Comparison of ENCODE assay signal across 22 mouse cellular contexts in genomic region chr14:22587285-22587957, GRCm38 (mm10).
DNase-seq lines count a peak whose midpoint lies in the region; ATAC-seq and TF ChIP-seq lines count a peak whose summit lies in the region.
"Had no signal": no experiment of that assay in that cellular context is flagged by ENCODE, and none has a peak within 500 bp of the region (broad histone marks: within the 10 kb centered on the region; RNA-seq: fewer than 3 reads in every experiment).

No protein-coding gene starts in this region.

- H3K4me1 ChIP-seq in liver, adult 2 months (ENCODE audit: control insufficient read depth, insufficient read depth, low read length): peaks cover 7% of the 10 kb centered on the region; the same call in 1 of the 2 replicates
- H3K4me1 ChIP-seq in liver, embryonic 11.5 days (replicated peaks; ENCODE audit: control insufficient read depth, insufficient read depth, low read length): no peaks in the 10 kb centered on the region
- H3K4me1 ChIP-seq in embryonic fibroblast, embryonic 13.5 days (ENCODE audit: control insufficient read depth, insufficient read depth, low read length): peaks cover 7% of the 10 kb centered on the region
- 0 out of 2 replicates have a peak, but pooled peaks cover 10% of the 10 kb centered on the region for H3K4me1 ChIP-seq in liver, postnatal 0 days (ENCODE audit: insufficient read depth)
- 0 out of 2 replicates have a peak, but pooled peaks cover 3% of the 10 kb centered on the region for H3K4me1 ChIP-seq in forebrain, embryonic 13.5 days
- H3K4me1 ChIP-seq: hindbrain, embryonic 15.5 days; neural tube, embryonic 12.5 days had no signal

- H3K79me2 ChIP-seq in liver, adult 2 months (ENCODE audit: control insufficient read depth, insufficient read depth, low read length): no peaks in the 10 kb centered on the region
- no peaks in the 10 kb centered on the region for H3K79me2 ChIP-seq in C2C12 (ENCODE audit: control insufficient read depth, insufficient read depth)

- no peak for ATAC-seq in liver, embryonic 11.5 days (replicated peaks; ENCODE audit: low FRiP score)
- ATAC-seq in liver, postnatal 0 days: peak; percentile 78
- no peak for ATAC-seq in forebrain, embryonic 13.5 days
- ATAC-seq: intestine, embryonic 16.5 days had no signal

- H3K27ac ChIP-seq in liver, adult 2 months (replicated peaks; ENCODE audit: insufficient read depth, low read depth, low read length): no peak overlapping the region
- H3K27ac ChIP-seq in liver, embryonic 11.5 days (ENCODE audit: low read depth, low read length): no peak overlapping the region
- H3K27ac ChIP-seq in embryonic fibroblast, embryonic 13.5 days (ENCODE audit: insufficient read depth, low read length): peak overlapping the region; percentile 97
- no peak overlapping the region for H3K27ac ChIP-seq in liver, postnatal 0 days (ENCODE audit: low read depth)
- no peak overlapping the region for H3K27ac ChIP-seq in forebrain, embryonic 13.5 days
- H3K27ac ChIP-seq: forebrain, embryonic 10.5 days; hindbrain, embryonic 15.5 days; neural tube, embryonic 12.5 days had no signal

- TF ChIP-seq EP300 in liver, postnatal 0 days (IDR thresholded peaks at IDR 0.05; ENCODE audit: low read depth): no peak

- H3K27me3 ChIP-seq in liver, adult 2 months (ENCODE audit: control insufficient read depth, insufficient read depth, low read length): no peaks in the 10 kb centered on the region
- H3K27me3 ChIP-seq in liver, embryonic 11.5 days (replicated peaks; ENCODE audit: control insufficient read depth, insufficient read depth, low read length): no peaks in the 10 kb centered on the region
- H3K27me3 ChIP-seq in C2C12 (ENCODE audit: control insufficient read depth, insufficient read depth, insufficient read length): no peaks in the 10 kb centered on the region
- no peaks in the 10 kb centered on the region for H3K27me3 ChIP-seq in liver, postnatal 0 days (ENCODE audit: insufficient read depth, low read length)
- H3K27me3 ChIP-seq in forebrain, embryonic 13.5 days: peaks cover 33% of the 10 kb centered on the region
- H3K27me3 ChIP-seq: neural tube, embryonic 12.5 days had no signal

- intact Hi-C loops in left cerebral cortex, postnatal 10 days (cut with DNase I): no loop called here

- peak; percentile 29 for DNase-seq in liver, adult 2 months (ENCODE audit: extremely low read depth, low read depth, low spot score)
- DNase-seq in liver, embryonic 11.5 days (ENCODE audit: low spot score): no peak
- no peak for DNase-seq in liver, postnatal 0 days
- no peak for DNase-seq in kidney, adult 9 months
- no peak for DNase-seq in left cerebral cortex, postnatal 10 days (ENCODE audit: extremely low spot score in 1 of 2, low spot score in 2 of 2)
- DNase-seq: adrenal gland, adult 8-10 months; B cell, adult 2 months; cerebellum, adult 2 months; gastrocnemius, postnatal 25 days; heart, postnatal 10 days; left cerebral cortex, postnatal 4 days; lung, embryonic 14.5 days; thymus, postnatal 4 days had no signal

- H3K9ac ChIP-seq in liver, adult 2 months (ENCODE audit: low read depth, low read length): no peak overlapping the region
- H3K9ac ChIP-seq in liver, embryonic 11.5 days (ENCODE audit: low read depth, low read length): no peak overlapping the region
- no peak overlapping the region for H3K9ac ChIP-seq in liver, postnatal 0 days (replicated peaks)
- H3K9ac ChIP-seq in forebrain, embryonic 13.5 days: no peak overlapping the region
- H3K9ac ChIP-seq: hindbrain, embryonic 15.5 days; lung, embryonic 14.5 days; neural tube, embryonic 12.5 days had no signal

- no peak for TF ChIP-seq CTCF in liver, adult 2 months (IDR thresholded peaks at IDR 0.05; ENCODE audit: low read depth, low read length)
- TF ChIP-seq CTCF in C2C12 (IDR thresholded peaks at IDR 0.05; ENCODE audit: control insufficient read depth, insufficient read depth, insufficient read length): no peak
- TF ChIP-seq CTCF in embryonic fibroblast, embryonic 13.5 days (IDR thresholded peaks at IDR 0.05; ENCODE audit: borderline replicate concordance, insufficient read depth, low read length): no peak
- no peak for TF ChIP-seq CTCF in liver, postnatal 0 days (IDR thresholded peaks at IDR 0.05; ENCODE audit: low read depth)

- H3K36me3 ChIP-seq in liver, adult 2 months (ENCODE audit: control insufficient read depth, insufficient read depth, low read length): no peaks in the 10 kb centered on the region
- no peaks in the 10 kb centered on the region for H3K36me3 ChIP-seq in liver, embryonic 11.5 days (ENCODE audit: control insufficient read depth, insufficient read depth, low read length)
- no peaks in the 10 kb centered on the region for H3K36me3 ChIP-seq in C2C12 (ENCODE audit: control insufficient read depth, insufficient read depth)
- H3K36me3 ChIP-seq in liver, postnatal 0 days (replicated peaks; ENCODE audit: insufficient read depth, low read length): no peaks in the 10 kb centered on the region
- no peaks in the 10 kb centered on the region for H3K36me3 ChIP-seq in forebrain, embryonic 13.5 days (ENCODE audit: poor library complexity, severe bottlenecking)
- H3K36me3 ChIP-seq: forebrain, embryonic 10.5 days; heart, embryonic 10.5 days; hindbrain, embryonic 15.5 days; midbrain, embryonic 10.5 days; neural tube, embryonic 12.5 days had no signal

- H3ac ChIP-seq in C2C12 (ENCODE audit: control insufficient read depth, insufficient read length, low read depth): no peak overlapping the region

- WGBS in liver, adult 2 months: 42% methylated on average over 4 of the region's 4 CpGs
- WGBS in liver, embryonic 11.5 days: 67% methylated on average over 4 of the region's 4 CpGs
- 39% methylated on average over 4 of the region's 4 CpGs for WGBS in liver, postnatal 0 days (ENCODE audit: insufficient replicate concordance)
- WGBS in forebrain, embryonic 13.5 days: 72% methylated on average over 4 of the region's 4 CpGs

- H3K4me2 ChIP-seq in liver, embryonic 11.5 days: no peak overlapping the region
- no peak overlapping the region for H3K4me2 ChIP-seq in liver, postnatal 0 days (ENCODE audit: low read depth, low read length)
- no peak overlapping the region for H3K4me2 ChIP-seq in forebrain, embryonic 13.5 days
- H3K4me2 ChIP-seq: hindbrain, embryonic 15.5 days; lung, embryonic 14.5 days; neural tube, embryonic 12.5 days had no signal

- TF ChIP-seq POLR2A in liver, adult 2 months (IDR thresholded peaks at IDR 0.05; ENCODE audit: extremely low read depth, insufficient read depth, low read length): no peak
- no peak for TF ChIP-seq POLR2A in embryonic fibroblast, embryonic 13.5 days (IDR thresholded peaks at IDR 0.05; ENCODE audit: low read depth, low read length)

- H3K9me3 ChIP-seq in liver, embryonic 11.5 days (ENCODE audit: control insufficient read depth, low read length): no peaks in the 10 kb centered on the region
- H3K9me3 ChIP-seq in liver, postnatal 0 days (ENCODE audit: low read length): no peaks in the 10 kb centered on the region
- H3K9me3 ChIP-seq in forebrain, embryonic 13.5 days (replicated peaks): no peaks in the 10 kb centered on the region
- H3K9me3 ChIP-seq: forebrain, embryonic 10.5 days; heart, embryonic 10.5 days; hindbrain, embryonic 15.5 days; midbrain, embryonic 10.5 days; neural tube, embryonic 12.5 days had no signal

- no peaks in the 10 kb centered on the region for H3K79me3 ChIP-seq in C2C12 (ENCODE audit: low read depth)

- H3K4me3 ChIP-seq in liver, adult 2 months (ENCODE audit: insufficient read depth, low read depth, low read length): no peak overlapping the region
- H3K4me3 ChIP-seq in liver, embryonic 11.5 days (ENCODE audit: low read depth, low read length): no peak overlapping the region
- H3K4me3 ChIP-seq in C2C12 (ENCODE audit: insufficient read depth, poor library complexity, severe bottlenecking): no peak overlapping the region
- no peak overlapping the region for H3K4me3 ChIP-seq in embryonic fibroblast, embryonic 13.5 days (ENCODE audit: insufficient read depth, low read length)
- no peak overlapping the region for H3K4me3 ChIP-seq in liver, postnatal 0 days (ENCODE audit: low read depth, low read length)
- no peak overlapping the region for H3K4me3 ChIP-seq in forebrain, embryonic 13.5 days
- H3K4me3 ChIP-seq: forebrain, embryonic 10.5 days; heart, embryonic 10.5 days; hindbrain, embryonic 15.5 days; midbrain, embryonic 10.5 days; neural tube, embryonic 12.5 days had no signal

TF ChIP-seq in C2C12, 6 proteins besides CTCF, POLR2A, EP300 and RAD21:
- TF ChIP-seq FOSL1 (IDR thresholded peaks at IDR 0.05; ENCODE audit: insufficient read depth, low read length, poor library complexity, severe bottlenecking): no peak
- TF ChIP-seq USF1 (IDR thresholded peaks at IDR 0.05; ENCODE audit: low read depth): peak; percentile 83
- TF ChIP-seq MYOG (IDR thresholded peaks at IDR 0.05; ENCODE audit: control insufficient read depth, extremely low read depth, insufficient read length): no peak
- TF ChIP-seq MYOD1 (IDR thresholded peaks at IDR 0.05; ENCODE audit: control insufficient read depth, insufficient read length, low read depth): no peak
- peak; percentile 94 for TF ChIP-seq CEBPB (IDR thresholded peaks at IDR 0.05; ENCODE audit: low read depth)
- TF ChIP-seq MAX (IDR thresholded peaks at IDR 0.05): no peak
